Mouse (Mus musculus): ENCODE measurements around the gene Cd109.

Gene Cd109

GRCm38 (mm10) chr9:78615401-78616021 is at the start of gene Cd109:
TSS of gene Cd109 (plus strand) at chr9:78615546.
- peak; percentile 60 for DNase-seq (ENCODE audit: low read depth, low spot score)

GRCm38 (mm10) chr9:78569934-78570333 is 45.4 kb upstream of the Cd109 start:
- DNase-seq (ENCODE audit: low read depth, low spot score), result no peak

- no peak for DNase-seq (ENCODE audit: low read depth, low spot score)
Observed at GRCm38 (mm10) chr9:78576466-78576865, 38.9 kb upstream of the Cd109 start.

- DNase-seq (ENCODE audit: low read depth, low spot score), result no peak
Observed at GRCm38 (mm10) chr9:78578824-78579223, 36.5 kb upstream of the Cd109 start.

GRCm38 (mm10) chr9:78579644-78580396 is 35.5 kb upstream of the Cd109 start:
- DNase-seq (ENCODE audit: low read depth, low spot score), result no peak

- DNase-seq (ENCODE audit: low read depth, low spot score), result no peak
Observed at GRCm38 (mm10) chr9:78587218-78587883, 28.0 kb upstream of the Cd109 start.

- peak; percentile 92 for DNase-seq (ENCODE audit: low read depth, low spot score)
Observed at GRCm38 (mm10) chr9:78587914-78588313, 27.4 kb upstream of the Cd109 start, which contains the start of gene Slc17a5. TSS of gene Slc17a5 (minus strand) at chr9:78588041.

GRCm38 (mm10) chr9:78588411-78589033 is 26.8 kb upstream of the Cd109 start:
- DNase-seq (ENCODE audit: low read depth, low spot score), result no peak

GRCm38 (mm10) chr9:78590471-78590870 is 24.9 kb upstream of the Cd109 start:
- no peak for DNase-seq (ENCODE audit: low read depth, low spot score)

GRCm38 (mm10) chr9:78595257-78595656 is 20.1 kb upstream of the Cd109 start:
- DNase-seq (ENCODE audit: low read depth, low spot score), result no peak

- DNase-seq (ENCODE audit: low read depth, low spot score), result no peak
Observed at GRCm38 (mm10) chr9:78595769-78596555, 19.4 kb upstream of the Cd109 start.

GRCm38 (mm10) chr9:78596834-78597233 is 18.5 kb upstream of the Cd109 start:
- DNase-seq (ENCODE audit: low read depth, low spot score), result no peak

- no peak for DNase-seq (ENCODE audit: low read depth, low spot score)
Observed at GRCm38 (mm10) chr9:78599927-78600326, 15.4 kb upstream of the Cd109 start.

GRCm38 (mm10) chr9:78601046-78601730 is 14.2 kb upstream of the Cd109 start:
- DNase-seq (ENCODE audit: low read depth, low spot score), result no peak

GRCm38 (mm10) chr9:78614201-78614600 is 1.1 kb upstream of the Cd109 start:
- no peak for DNase-seq (ENCODE audit: low read depth, low spot score)

- no peak for DNase-seq (ENCODE audit: low read depth, low spot score)
Observed at GRCm38 (mm10) chr9:78619285-78619684, 3.9 kb downstream of the Cd109 start.

GRCm38 (mm10) chr9:78623301-78623747 is 8.0 kb downstream of the Cd109 start:
- no peak for DNase-seq (ENCODE audit: low read depth, low spot score)

- no peak for DNase-seq (ENCODE audit: low read depth, low spot score)
Observed at GRCm38 (mm10) chr9:78629991-78630390, 14.6 kb downstream of the Cd109 start.

GRCm38 (mm10) chr9:78631755-78632434 is 16.5 kb downstream of the Cd109 start:
- no peak for DNase-seq (ENCODE audit: low read depth, low spot score)

GRCm38 (mm10) chr9:78633976-78634375 is 18.6 kb downstream of the Cd109 start:
- no peak for DNase-seq (ENCODE audit: low read depth, low spot score)
